Mouse (Mus musculus) kidney, postnatal 36 days (tissue): ENCODE results near the gene Mapk12.

Experiments used
- DNase-seq, 2 experiments: peaks; one replicate each; pipeline ENCODE4 v3.0.0; 2021 to 2022; ENCODE audit warnings: mixed read lengths in 2 of 2

Gene Mapk12

DNA sequence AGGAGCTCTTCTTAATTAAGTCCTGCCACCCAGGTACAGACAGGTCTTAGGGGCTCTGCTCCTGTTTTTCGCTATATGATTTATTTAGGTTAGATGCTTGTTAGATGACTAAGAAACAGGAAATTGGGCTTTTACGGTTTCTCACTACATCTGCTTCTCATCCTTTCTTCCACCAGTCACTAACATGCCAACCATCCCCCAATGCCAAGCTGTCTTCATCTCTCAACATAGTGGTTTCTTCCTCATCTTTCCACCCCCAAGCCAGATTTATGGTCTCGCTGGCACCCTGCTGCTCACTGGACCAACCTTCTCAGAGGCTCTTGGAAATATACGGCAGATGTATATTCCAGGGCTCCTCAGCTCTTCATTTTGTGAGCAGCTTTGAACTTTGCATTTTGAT is 49.8 kb downstream of the Mapk12 start:
- no peak for DNase-seq

DNA sequence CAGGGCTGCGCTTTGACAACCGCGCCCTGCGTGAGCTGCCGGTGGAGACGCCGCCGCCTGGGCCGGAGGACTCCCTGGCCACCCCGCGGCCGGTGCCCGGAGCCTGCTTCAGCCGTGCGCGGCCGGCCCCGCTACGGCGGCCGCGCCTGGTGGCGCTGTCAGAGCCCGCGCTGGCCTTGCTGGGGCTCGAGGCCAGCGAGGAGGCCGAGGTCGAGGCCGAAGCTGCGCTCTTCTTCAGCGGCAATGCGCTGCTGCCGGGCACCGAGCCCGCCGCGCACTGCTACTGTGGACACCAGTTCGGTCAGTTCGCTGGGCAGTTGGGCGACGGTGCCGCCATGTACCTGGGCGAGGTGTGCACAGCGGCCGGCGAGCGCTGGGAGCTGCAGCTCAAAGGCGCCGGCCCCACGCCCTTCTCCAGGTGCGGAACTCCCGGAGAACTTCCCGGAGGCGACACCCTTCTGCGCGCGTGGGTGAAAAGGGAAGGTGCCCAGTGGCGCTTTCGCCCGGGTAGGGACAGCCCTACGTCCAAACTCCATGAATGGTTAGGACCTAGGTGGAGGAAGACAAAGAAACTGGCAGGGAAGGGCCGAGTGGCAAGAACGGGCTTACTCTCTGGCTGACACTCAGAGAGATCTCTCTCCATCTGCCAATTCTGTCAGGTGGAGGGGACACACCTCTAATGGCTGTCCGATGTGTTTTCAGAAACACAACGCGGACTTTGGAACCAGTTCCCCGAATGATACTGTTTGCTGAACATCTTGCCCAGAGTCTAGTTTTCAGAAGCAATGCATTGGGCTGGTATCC is 51.1 kb downstream of the Mapk12 start:
- peak; percentile 49 to 67 for DNase-seq

DNA sequence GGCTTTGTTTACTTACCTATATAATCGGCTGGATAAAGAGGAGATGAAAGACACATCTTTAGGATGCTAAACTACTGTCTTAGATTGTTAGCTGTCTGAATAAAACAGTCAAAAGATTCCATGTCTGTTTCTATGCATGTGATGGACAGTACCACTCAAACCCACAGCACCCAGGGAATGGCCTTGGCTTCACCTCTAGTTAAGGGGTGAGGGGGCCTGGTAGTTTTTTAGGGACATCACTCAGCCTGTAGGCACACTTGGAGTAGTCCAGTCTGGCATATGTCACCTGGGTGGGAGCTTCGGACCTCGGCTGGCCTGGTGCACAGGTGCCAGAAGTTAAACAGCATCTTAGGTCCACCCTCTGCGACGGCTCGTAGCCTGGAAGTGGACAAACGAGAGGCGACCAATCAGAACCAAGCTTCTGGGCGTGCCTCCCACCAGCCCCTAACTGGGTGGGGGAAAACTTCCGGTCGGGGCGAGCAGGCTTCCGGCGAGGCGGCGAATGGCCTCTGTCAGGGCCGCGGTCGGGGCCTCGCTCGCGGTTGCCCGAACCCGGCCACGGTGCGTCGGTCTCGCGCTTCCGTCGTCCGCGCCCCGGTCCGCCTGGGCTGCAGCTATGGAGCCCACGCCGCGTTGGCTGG is 51.8 kb downstream of the Mapk12 start, which contains the start of gene Selenoo:
Selenoo (plus strand) TSS at position 478 of the 641 bp plus-strand sequence.
- peak; percentile 95 to 96 for DNase-seq

DNA sequence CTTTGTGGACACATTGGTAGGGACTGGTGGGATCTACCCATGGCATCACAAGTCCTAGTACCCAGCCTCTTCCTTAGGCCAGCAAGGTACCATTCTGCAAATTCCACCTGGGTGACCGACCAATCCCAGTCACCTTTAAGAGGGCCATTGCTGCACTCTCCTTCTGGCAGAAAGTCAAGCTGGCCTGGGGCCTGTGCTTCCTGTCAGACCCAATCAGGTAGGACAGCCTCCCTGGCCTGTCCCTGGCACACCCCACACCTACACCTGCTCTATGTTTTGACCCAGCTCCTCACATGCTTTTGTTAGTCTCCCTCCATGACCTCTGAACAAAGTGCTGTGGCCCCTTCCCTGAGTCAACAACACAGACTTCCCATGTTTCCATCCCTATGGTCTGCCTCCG is 55.7 kb downstream of the Mapk12 start:
- no peak for DNase-seq

DNA sequence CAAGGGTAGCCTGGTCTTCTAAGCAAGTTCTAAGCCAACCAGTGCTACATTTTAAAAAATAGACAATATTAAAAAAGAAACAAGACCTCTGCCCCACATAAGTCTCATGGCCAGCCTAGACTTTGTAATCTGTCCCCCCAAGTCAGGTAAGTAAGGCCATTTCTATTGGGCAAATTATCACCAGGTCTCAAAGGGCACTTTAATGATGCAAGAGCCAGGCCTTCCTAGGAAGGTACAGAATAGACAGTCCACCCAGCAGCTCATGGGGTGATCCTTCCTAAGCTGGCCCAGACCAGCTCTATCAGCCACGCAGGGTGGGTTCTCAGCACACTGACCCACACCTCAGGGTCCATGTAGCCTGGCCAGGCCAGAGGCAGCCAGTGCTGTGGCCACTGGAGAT is 56.6 kb downstream of the Mapk12 start:
- no peak for DNase-seq
